Mouse (Mus musculus): ENCODE measurements around the gene Pla2g5. TPM values are rescaled to one million over a fixed set of nuclear protein-coding genes. Genes with fewer than 3 reads are reported as not detected.
"Not testable (repeated sequence)": the region's sequence is repeated elsewhere in the genome, so short reads cannot be mapped to it uniquely, and the experiment has no call there.

Pla2g5 gene
- total RNA-seq, 2 experiments from 2014 or later = not detected

DNA sequence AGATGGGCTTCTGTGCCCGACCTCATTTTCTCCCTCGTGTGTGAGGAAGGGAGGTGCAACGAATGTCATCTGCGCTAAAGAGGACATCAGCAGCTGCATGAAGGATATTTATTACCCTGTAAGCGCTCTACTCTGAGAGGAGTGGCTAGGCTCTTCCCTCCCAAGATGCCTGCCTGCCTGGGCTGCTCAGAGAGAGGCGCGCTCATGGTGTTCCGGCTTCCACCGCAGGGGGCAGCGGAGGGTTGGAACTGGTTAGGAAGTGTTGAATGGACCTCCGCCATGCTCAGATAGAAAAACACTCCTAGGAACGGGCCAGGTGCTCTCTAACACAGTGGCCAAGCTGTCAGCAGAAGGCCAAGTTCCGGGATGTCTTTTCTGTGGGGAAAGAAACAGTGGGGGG lies 3.6 kb downstream of the Pla2g5 start:
- ATAC-seq (replicated peaks; ENCODE audit: low FRiP score, low TSS enrichment, poor library complexity, severe bottlenecking) = peak; percentile 81

DNA sequence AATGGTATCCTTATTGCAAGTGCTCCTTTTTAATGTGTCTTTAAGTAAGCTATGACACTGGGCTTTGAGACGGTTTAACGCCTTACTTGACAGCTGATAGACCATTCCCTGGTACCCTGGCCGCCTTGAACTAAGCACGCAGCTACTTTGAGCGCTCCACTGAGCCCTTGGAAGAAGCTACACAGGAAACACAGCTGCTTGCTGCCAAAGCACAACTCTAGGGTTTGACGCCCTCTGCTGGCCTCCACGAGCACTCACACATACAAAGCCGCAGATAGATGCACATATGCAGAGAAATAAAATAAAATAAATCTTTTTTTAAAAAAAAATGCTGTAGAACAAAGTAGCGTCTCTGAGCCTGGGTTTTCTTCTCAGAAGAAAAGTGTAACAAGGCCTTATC lies 4.0 kb downstream of the Pla2g5 start:
- no peak for ATAC-seq (replicated peaks; ENCODE audit: low FRiP score, low TSS enrichment, poor library complexity, severe bottlenecking)

DNA sequence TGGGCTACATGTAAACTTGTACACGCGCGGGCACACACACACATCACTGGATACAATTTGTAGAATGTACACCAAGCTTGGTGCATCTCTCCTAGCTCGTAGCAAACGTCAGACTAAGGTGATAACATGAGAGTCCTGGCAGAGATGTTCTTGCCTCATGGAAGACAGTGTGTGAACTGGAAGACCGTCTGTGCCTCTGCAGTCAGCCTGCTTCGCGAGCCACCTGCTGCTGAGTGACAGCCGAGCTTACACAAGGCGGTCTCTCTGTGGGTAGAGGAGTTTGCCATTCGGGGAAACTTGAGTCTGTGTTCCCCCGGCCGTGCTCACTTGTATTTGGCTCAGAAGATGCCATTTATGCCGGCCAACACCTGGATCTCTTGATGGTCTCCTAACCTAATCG lies 4.8 kb downstream of the Pla2g5 start:
- no peak for ATAC-seq (replicated peaks; ENCODE audit: low FRiP score, low TSS enrichment, poor library complexity, severe bottlenecking)

DNA sequence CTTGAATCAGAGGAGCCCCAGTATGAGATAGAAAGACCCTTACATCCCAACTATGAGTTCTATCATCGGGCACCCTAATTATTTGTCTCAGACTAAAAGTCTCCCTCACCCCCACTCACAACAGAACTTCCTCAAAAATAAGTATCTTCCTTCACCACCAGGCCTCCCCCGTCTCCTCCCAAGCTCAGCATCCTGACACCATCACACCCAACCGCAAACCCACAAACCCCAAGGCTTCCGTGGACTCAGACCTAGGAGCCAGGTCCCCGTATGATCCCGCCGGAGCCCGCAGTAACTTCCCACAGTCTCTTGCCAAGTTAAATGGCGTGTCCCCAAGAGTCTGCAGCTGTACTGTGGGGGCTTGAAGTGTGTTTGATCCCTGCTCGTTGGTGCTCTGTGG lies 5.7 kb downstream of the Pla2g5 start:
- ATAC-seq (replicated peaks; ENCODE audit: low FRiP score, low TSS enrichment, poor library complexity, severe bottlenecking) = no peak

DNA sequence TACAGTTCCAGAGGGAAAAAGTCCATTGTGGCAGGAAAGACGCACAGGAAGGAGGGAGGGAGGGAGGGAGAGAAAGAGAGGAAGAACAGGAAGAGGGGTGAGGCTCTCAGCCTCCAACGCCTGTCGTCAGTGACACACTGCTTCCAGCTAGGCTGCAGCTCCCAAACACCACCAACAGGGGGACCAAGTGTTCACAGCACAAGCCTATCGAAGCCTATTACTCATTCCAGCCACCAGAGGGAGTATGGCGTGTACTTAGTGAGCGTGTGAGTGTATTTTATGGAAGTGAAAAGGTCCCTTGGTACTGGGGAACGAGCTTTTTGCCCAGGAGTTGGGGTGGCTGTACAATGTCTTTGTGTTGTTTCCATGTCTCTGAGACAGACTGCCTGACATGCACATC lies 6.8 kb downstream of the Pla2g5 start:
- ATAC-seq (replicated peaks; ENCODE audit: low FRiP score, low TSS enrichment, poor library complexity, severe bottlenecking) = peak; percentile 88

DNA sequence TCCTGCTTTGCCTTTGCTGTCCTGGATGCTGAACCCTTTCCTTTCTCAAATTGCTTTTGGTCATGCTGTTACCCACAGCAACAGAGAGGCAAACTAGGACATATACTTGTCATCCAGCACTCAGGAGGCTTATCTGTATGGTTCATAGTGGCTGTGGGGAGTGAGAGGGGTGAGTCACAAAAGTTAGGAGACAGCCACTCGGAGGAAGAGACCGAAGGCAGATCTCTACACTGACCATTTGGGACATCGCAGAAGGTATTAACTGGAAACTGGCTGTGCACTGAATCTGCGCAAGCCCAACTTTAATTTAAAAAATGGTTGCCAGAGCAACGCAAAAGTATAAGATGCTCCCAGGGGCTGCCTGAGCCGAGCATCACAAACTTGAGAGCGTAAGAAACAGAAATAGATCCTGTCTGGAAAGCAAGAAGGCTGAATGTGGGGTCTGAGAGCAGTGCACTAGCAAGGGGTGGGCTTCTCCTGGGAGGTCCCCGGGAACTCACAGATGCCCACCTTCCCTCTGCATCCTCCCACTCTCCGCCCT lies 8.1 kb downstream of the Pla2g5 start:
- no peak for ATAC-seq (replicated peaks; ENCODE audit: low FRiP score, low TSS enrichment, poor library complexity, severe bottlenecking)

DNA sequence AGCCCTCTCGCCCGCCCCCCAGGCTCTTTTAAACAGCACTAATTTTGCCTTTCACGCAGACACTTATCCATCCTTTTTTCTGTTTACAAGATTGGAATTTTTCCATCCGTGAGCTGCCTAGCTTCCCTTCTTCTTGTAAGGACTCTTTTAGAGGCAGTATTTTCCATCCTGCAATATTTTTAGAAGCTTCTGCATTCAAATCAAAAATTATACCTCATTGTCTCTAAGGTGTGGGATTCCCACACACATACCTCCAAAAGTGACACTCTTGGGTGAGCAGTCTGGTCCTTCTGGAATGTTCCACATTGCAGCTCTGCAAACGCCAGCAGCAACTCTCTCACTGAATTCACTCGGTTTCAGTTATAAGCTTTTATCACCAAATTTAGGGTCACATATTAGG lies 10.3 kb downstream of the Pla2g5 start:
- ATAC-seq (replicated peaks; ENCODE audit: low FRiP score, low TSS enrichment, poor library complexity, severe bottlenecking) = no peak

DNA sequence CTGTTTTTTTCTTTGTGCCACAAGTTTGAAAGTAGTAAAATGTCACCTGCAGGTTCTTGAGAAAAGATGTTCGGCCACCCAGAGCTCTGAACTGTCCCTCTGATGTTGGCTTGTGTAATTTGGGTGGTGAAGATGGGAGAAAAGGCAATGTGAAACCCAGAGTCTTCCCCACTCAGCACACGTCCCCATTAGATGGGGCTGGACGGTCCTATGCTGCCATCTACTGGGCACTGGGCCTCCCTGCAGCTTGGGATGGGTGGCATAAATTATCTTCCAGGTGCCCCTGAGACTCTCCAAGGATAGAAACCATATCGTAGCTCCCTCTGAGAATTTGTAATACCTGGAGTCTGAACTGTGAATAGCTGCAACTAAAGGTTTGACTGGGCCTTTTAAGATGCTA lies 11.8 kb downstream of the Pla2g5 start:
- ATAC-seq (replicated peaks; ENCODE audit: low FRiP score, low TSS enrichment, poor library complexity, severe bottlenecking) = peak; percentile 78; the same call in 1 of the 2 replicates

DNA sequence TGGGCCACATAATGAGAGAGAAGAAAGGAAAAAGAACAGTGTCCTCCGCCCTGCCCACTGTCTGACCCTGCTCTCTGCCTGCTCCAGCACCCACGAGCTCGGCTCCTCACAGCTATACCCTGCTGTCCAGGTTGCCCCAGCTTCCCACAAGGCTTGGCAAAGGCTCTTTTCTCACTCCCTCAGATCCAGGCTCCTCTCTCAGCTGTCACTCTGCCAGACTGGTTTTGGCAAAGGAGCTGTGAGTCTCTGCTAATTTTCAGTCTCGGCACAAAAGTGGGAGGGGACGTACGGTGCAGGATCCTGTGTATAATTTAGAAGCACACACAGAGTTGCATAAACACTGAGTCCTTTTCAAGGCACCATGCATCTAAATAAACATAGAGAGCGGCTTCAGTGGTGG lies 21.9 kb downstream of the Pla2g5 start:
- ATAC-seq (replicated peaks; ENCODE audit: low FRiP score, low TSS enrichment, poor library complexity, severe bottlenecking) = no peak

DNA sequence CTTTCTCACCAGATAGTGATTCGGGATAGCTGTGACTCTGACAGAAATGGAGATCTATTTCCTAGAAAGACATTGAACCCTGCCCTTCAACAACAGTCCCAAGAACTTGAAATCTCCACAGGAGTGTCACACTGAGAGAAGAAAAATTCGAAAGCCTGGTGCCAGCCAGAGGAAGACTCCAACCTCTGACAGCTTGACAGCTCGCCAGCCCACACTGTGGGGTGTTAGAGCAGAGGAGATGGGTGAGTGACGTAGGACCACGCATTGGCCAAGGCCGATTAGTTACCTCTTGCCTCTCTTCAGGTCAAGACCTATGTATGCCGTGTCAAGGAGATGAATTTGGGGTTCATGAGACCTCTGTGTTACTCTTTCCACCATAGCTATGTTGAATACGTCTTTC lies 22.6 kb downstream of the Pla2g5 start:
- ATAC-seq (replicated peaks; ENCODE audit: low FRiP score, low TSS enrichment, poor library complexity, severe bottlenecking) = no peak

DNA sequence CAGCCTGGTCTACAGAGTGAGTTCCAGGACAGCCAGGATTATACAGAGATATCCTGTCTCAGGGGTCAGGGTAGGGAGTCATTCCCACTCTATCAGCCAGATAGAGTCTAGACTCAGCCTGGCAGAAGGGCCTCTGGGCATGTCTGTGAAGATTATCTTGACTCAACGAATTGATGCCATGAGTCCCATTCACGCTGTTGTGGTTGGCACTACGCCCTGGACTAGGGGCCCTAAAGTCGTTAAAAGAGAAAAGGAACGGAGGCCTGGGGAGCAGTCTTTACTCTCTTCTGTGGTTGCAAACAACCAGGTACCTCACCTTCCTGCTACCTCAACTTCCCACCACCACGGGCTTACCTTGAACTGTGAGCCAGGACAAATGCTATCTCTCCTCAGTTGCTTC lies 23.5 kb downstream of the Pla2g5 start:
- ATAC-seq (replicated peaks; ENCODE audit: low FRiP score, low TSS enrichment, poor library complexity, severe bottlenecking) = no peak

DNA sequence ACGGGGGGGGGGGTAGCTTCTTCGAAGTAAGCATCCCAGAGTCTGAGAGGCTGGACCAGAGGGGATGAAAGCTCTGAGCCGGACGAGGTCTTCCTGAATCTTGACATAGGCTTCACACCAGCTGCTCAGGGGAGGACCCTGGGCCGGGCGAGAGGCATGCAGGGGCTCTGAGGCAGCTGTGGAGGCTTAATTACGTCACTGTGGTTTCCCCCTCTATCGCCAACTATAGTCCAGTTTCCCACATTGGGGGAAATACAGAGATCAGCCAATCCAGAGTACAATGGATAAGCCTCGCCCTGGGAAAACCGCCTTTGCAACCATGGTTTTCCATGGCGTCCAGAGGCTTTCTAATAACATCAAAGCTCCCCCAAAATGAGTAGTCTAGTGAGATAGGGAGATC lies 36.1 kb downstream of the Pla2g5 start:
- no peak for ATAC-seq (replicated peaks; ENCODE audit: low FRiP score, low TSS enrichment, poor library complexity, severe bottlenecking)

DNA sequence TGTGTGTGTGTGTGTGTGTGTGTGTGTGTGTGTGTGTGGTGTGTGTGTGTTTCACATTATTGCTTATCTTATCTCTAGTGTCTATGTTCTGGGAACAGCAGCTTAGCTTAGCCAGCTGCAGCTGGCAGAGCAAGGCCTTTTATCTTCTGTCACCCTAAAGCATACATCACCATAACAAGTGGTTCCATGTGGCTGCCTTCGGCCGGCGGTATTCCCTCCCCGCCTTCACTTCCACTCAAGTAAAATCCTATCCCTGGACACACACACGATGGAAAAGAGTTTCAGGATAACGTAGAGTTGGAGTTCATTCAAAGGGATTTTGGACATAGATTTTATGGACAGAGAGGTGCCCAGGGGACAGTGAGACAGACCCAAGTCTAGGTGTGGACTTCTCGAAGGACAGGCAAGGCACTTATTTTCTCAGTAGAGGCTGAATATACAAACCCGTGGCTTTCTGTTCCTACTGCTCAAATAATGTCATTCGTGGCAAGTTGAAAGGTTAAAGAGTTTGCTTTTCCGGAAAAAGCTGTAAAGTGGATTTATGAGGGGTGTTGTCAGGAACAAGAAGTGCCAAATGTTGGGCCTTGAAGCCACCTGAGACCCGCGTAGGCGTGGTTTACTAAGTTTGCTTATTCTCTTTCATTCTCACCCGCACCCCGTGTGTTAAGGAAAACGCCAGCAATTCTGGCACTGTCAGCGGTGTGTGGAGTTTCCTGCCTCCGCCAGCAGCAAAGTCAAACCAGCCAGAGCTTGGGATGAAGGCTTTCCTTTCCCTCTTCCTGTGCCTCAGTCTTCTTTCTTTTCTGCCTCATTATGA lies 37.3 kb downstream of the Pla2g5 start:
- no peak for ATAC-seq (replicated peaks; ENCODE audit: low FRiP score, low TSS enrichment, poor library complexity, severe bottlenecking)

DNA sequence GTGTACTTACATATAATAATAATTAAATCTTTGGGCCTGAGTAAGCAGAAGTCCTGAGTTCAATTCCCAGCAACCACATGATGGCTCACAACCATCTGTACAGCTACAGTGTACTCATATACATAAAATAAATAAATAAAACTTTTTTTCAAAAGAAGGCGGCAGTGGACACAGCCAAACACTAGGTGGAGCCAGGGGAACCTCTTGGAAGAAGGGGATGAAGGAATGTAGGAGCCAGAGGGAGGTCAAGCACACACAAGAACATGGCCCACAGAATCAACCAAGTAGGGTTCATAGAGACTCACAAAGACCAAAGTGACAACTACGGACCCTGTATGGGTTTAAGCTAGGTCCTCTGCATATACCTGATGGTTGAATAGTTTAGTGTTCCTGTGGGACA lies 38.6 kb downstream of the Pla2g5 start:
- no peak for ATAC-seq (replicated peaks; ENCODE audit: low FRiP score, low TSS enrichment, poor library complexity, severe bottlenecking)

DNA sequence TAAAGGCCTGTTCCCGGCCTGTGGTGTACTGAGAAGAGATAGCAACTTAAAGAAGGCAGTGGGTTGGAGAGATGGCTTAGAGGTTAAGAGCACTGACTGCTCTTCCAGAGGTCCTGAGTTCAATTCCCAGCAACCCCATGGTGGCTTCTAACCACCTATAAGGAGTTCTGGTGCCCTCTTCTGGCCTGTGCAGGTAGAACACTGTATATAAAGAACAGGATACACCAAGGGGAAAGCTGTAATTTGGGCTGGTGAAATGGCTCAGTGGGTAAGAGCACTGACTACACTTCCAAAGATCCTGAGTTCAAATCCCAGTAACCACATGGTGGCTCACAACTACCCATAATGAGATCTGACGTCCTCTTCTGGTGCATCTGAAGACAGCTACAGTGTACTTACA lies 39.1 kb downstream of the Pla2g5 start:
- not testable (repeated sequence) for ATAC-seq (replicated peaks; ENCODE audit: low FRiP score, low TSS enrichment, poor library complexity, severe bottlenecking)

DNA sequence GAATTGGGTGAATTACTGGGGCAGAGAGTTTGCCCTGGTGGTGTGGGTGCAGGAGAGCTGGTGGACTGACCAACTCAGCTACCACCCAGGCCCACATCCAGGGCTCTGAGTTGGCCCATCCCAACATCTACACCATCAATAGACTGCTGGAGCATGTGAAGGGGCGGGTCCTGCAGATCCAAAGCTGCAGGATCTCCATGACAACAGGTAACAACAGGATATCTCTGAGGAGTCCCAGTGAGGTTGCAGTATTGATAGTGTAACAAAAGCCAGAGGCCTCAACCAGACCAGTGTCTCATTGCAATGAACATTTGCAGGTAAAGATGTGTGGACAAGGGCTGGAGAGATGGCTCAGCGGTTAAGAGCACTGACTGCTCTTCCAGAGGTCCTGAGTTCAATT lies 42.2 kb downstream of the Pla2g5 start:
- no peak for ATAC-seq (replicated peaks; ENCODE audit: low FRiP score, low TSS enrichment, poor library complexity, severe bottlenecking)

DNA sequence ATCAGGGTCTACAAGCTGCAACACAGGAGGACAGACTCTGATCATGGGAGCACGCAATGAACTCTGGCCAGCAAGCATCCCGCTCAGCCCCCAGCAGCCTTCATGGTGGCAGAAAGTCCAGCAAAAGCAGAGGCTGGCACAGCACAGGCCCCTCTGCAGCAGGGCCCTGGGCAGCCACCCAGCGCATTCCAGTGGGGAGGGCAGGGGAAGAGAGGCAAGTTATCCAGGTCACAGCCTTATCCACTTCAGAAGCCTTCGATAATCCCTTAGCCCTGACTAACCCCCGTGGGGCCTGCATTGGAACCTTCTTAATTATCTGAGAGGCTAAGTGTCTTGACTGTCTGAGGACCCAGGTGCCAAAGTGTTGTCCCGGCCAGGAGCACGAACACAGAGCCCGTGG lies 44.2 kb downstream of the Pla2g5 start:
- ATAC-seq (replicated peaks; ENCODE audit: low FRiP score, low TSS enrichment, poor library complexity, severe bottlenecking) = no peak

DNA sequence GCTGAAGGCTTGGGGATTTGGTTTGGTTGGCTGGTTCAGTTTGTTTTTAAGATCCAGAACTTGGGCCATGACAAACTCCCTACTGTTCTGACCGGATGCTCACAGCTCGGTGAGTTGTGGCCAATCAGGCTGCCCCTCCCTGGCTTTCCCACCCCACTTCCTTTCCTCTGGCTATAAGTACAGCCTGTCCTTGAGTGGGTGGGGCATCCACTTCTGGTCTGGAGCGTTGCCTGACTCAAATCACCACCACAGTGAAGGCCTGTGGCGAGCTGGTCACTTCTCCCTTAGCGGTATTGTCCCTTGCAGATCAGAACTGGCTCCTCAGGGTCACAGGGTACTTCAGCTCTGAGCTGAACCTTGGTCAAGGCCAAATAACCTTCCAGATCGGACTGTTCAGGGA lies 45.5 kb downstream of the Pla2g5 start:
- no peak for ATAC-seq (replicated peaks; ENCODE audit: low FRiP score, low TSS enrichment, poor library complexity, severe bottlenecking)

DNA sequence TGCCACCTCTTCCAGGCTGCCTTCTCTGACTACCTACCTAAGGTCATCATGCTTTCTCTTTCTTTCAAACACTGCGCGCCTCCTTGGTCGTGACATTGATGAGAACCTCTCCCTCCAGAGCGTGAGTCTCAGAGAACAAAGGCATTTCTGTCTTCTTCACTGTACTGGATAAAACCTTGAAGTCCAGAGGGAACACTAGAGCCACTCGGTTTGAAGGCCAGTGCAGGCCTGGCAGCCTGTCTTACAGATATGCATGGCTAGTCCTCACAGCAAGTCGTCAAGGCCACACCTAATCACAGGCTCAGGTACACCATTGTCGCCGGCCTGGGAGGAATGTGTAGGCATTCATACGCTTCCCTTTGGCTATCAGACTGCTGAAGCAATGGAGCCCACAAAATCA lies 47.1 kb downstream of the Pla2g5 start:
- ATAC-seq (replicated peaks; ENCODE audit: low FRiP score, low TSS enrichment, poor library complexity, severe bottlenecking) = no peak

DNA sequence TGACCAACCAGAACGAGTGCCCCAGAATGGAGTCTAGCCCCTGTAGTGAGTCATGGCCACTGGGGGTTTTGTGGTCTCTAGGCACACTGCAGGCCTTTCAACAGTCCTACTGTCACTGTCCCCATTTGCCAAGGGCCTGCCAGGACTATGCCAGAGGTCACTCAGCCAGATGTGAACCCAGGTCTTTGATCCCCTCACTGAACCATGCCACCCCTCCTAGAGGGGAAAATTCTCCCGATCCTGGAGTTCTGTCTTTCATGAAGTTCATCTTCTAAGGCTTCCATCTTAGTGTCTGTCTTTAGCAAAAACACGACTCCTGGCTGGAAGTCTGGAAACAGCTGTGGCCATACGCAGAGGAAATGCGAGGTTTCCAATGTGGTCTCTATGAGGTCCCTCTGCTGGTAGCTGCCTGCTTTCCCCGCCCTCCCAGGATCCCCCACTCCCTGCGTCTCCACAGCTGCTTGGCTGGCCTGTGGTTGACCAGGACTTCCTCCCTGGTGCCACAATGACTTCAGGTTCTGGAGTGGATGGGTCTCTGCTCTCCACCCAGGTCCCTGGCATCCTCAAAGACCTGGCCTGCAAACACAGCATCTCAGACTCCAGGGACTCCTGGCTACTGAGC lies 56.3 kb downstream of the Pla2g5 start:
- ATAC-seq (replicated peaks; ENCODE audit: low FRiP score, low TSS enrichment, poor library complexity, severe bottlenecking) = no peak

DNA sequence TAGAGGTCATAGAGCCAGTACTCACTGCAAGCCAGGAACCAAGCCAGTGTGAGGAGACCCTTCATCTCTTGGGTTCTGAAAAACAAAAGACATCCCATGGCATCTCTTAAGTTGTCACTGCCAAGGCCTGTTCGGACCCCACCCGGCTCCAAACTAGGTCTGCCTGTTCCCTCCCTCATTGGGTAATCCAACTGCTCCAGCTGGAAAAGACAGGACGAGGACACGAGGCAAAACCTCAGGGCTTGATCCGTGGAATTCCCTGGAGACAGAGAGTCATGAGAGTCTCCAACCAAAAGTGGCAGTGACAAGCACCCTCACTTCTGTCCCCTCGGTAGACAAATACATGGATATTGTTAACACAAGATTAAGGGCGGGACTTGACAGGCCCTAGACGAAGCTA lies 57.1 kb downstream of the Pla2g5 start:
- ATAC-seq (replicated peaks; ENCODE audit: low FRiP score, low TSS enrichment, poor library complexity, severe bottlenecking) = no peak

All from megakaryocyte-erythroid progenitor cell, adult 5-6 weeks (primary cell).